Mouse (Mus musculus): ENCODE results near the gene Hist1h2bg. TPM values are rescaled to one million over a fixed set of nuclear protein-coding genes. Genes with fewer than 3 reads are reported as not detected.

Gene Hist1h2bg
- polyA plus RNA-seq, 1 experiment from 2014 or later = 0.79 TPM

DNA sequence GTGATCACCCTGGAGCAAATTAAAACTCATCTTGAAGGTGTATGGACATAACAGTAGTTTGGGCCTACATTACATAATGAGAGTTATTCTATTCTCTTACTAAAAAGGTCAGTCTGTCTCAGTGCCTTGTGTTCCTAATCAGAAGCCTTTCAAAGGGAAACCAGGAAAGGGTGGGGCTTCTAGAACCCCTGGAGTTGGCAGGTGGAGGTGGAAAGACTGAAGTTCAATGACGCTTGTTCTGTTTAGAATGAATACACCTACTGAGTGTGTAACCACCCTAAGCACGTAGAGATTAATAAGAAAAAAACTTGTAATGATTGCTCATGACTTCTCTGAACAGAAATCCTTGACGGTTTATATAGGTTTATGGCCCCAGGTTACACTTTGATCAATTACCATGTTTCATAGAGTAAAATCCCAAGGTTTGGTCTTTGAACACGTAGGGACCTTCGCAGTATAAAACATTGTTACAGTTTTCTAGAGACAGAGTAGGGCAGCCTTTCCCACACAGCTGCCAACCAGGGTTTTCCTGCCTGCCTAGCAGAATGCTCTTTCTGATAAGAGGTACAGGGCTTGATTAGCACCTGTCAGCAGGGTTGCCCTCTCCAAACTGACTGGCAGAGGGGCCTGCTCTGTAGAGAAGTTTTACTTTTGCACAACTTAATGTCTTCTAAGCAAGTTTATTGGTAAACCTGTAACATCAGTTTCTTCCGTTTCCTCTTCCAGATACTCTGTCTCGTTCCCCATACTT is 24.6 kb downstream of the Hist1h2bg start:
- Histone ChIP-seq H3K4me3 (ENCODE audit: low read length) (no peak overlapping the region), H3K27ac (ENCODE audit: low read depth, low read length) (no peak overlapping the region), H3K4me2 (ENCODE audit: low read length) (no peak overlapping the region), H3K36me3 (ENCODE audit: control insufficient read depth, insufficient read depth, low read length) (no peaks in the 10 kb centered on the region), H3K4me1 (ENCODE audit: control insufficient read depth, insufficient read depth, low read depth, low read length) (no peaks in the 10 kb centered on the region), H3K9me3 (ENCODE audit: control insufficient read depth, low read length) (no peaks in the 10 kb centered on the region), H3K27me3 (replicated peaks; ENCODE audit: control insufficient read depth, insufficient read depth, low read length) (no peaks in the 10 kb centered on the region), H3K9ac (ENCODE audit: low read depth, low read length) (no peak overlapping the region)
- no peak for ATAC-seq
- 81% methylated on average over 7 of the region's 7 CpGs for WGBS

DNA sequence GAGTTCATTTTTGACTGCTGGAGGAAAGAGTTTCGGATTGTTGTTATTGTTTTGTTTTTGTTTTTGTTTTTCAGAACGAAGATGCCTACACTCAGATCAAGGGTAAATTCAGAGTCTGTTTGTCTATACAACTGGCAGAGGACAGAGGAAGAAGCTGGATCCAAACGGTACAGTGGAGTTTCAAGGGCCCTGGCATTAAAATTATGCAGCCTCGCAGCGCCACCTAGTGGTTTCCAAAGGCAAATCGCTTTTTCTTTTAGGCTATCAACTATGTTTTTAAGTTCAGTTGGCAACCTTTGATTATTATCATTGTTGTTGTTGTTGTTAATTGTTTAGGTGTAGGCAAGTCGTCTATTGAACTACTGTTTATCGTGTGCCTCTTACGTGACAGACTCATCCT is 26.8 kb downstream of the Hist1h2bg start:
- Histone ChIP-seq H3K36me3 (ENCODE audit: control insufficient read depth, insufficient read depth, low read length) (no peaks in the 10 kb centered on the region), H3K27ac (ENCODE audit: low read depth, low read length) (no peak overlapping the region), H3K4me3 (ENCODE audit: low read length) (no peak overlapping the region), H3K9ac (ENCODE audit: low read depth, low read length) (no peak overlapping the region), H3K4me2 (ENCODE audit: low read length) (no peak overlapping the region), H3K9me3 (ENCODE audit: control insufficient read depth, low read length) (no peaks in the 10 kb centered on the region), H3K27me3 (replicated peaks; ENCODE audit: control insufficient read depth, insufficient read depth, low read length) (no peaks in the 10 kb centered on the region), H3K4me1 (ENCODE audit: control insufficient read depth, insufficient read depth, low read depth, low read length) (no peaks in the 10 kb centered on the region)
- no peak for ATAC-seq
- 9% methylated on average over 9 of the region's 9 CpGs for WGBS

DNA sequence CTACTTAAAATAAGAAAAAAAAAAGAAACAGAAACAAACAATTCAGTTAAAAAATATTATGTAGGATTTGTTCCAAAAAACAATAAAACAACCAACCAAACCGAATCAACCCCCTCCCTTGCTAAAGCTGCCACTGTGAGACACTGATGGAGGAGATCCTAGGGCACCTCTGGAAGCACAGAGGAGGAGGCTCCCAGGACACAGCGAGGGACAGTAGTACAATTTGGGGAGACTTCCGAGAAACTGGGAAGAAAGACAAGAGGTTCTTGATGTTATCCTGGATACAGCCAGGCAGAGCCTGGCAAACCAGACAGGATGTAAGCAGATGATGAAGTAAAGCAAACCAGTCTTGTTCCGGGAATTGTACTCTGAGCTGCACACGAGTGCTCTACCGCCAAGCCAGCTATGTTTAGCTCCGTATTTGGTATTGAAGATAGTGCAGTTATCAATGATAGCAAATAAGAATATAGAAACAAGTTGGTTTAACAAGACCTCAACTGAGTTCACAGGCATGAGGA is 32.0 kb downstream of the Hist1h2bg start:
- Histone ChIP-seq H3K9ac (ENCODE audit: low read depth, low read length) (no peak overlapping the region), H3K4me2 (ENCODE audit: low read length) (no peak overlapping the region), H3K36me3 (ENCODE audit: control insufficient read depth, insufficient read depth, low read length) (no peaks in the 10 kb centered on the region), H3K4me1 (ENCODE audit: control insufficient read depth, insufficient read depth, low read depth, low read length) (no peaks in the 10 kb centered on the region), H3K4me3 (ENCODE audit: low read length) (no peak overlapping the region), H3K27ac (ENCODE audit: low read depth, low read length) (no peak overlapping the region), H3K9me3 (ENCODE audit: control insufficient read depth, low read length) (no peaks in the 10 kb centered on the region), H3K27me3 (replicated peaks; ENCODE audit: control insufficient read depth, insufficient read depth, low read length) (no peaks in the 10 kb centered on the region)
- WGBS = 84% methylated on average over 7 of the region's 7 CpGs
- no peak for ATAC-seq

DNA sequence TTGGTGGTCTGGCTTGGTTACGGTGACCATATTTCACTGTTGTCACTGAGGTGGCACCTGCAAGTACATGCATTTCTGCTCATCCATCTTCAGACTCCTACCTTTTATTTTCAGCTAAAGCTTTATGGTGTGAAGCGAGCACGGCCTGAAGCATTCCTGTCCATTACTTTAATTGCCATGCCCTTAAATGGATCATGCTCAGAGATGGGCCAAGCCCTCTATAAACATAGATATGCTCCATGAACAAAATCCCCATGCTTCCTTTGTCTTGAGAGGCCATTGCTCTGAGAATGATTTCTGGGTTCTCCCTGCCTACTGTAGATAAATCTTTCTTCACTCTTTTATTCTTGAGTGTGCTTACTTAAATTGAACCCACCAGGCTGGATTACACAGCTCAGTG is 33.3 kb downstream of the Hist1h2bg start:
- Histone ChIP-seq H3K27ac (ENCODE audit: low read depth, low read length) (no peak overlapping the region), H3K9me3 (ENCODE audit: control insufficient read depth, low read length) (no peaks in the 10 kb centered on the region), H3K4me3 (ENCODE audit: low read length) (no peak overlapping the region), H3K9ac (ENCODE audit: low read depth, low read length) (no peak overlapping the region), H3K27me3 (replicated peaks; ENCODE audit: control insufficient read depth, insufficient read depth, low read length) (no peaks in the 10 kb centered on the region), H3K36me3 (ENCODE audit: control insufficient read depth, insufficient read depth, low read length) (no peaks in the 10 kb centered on the region), H3K4me2 (ENCODE audit: low read length) (no peak overlapping the region), H3K4me1 (ENCODE audit: control insufficient read depth, insufficient read depth, low read depth, low read length) (no peaks in the 10 kb centered on the region)
- WGBS = 92% methylated on average over 3 of the region's 3 CpGs
- no peak for ATAC-seq

DNA sequence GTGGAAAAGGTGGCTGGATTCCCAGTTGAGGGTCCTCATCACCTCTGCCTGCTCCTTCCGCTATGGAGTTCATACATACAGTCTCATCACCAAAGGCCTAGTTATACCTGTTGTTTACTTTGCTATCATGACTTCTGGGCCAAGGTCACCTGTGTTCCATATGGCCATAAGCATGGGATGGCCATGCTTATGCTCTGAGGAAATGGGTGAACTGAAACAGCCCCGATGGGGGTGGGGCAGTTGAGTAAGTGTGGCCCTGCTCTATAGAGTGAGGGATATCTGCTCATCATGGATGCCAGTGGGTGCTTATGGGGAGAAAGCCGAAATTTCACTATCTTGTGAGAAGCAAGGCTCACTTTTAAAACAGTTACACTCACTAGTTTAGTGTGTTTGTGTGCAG is 33.9 kb downstream of the Hist1h2bg start:
- no peak overlapping the region for H3K4me2 ChIP-seq (ENCODE audit: low read length)
- ATAC-seq = no peak
- 97% methylated on average over 3 of the region's 3 CpGs for WGBS

DNA sequence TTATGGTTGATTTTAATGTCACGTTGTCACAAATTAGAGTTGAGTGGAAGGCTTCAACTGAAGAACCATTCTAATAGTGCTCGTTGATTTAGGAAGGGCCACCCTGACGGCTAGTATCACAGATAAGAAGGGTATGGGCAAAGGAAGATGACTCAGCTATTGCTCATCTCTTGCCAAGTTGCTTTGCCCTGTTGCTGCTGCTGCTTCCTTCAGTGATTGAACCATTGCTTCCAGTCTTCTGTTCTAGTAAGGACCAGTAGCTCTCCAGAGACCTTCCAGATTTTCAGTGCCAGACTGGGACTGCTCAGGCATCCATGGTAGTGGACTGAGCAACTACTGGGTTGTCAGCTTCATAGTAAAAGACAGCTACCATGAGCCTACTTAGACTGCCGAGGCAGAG is 38.0 kb downstream of the Hist1h2bg start:
- no peaks in the 10 kb centered on the region for H3K27me3 ChIP-seq (replicated peaks; ENCODE audit: control insufficient read depth, insufficient read depth, low read length)
- no peak for ATAC-seq
- no peaks in the 10 kb centered on the region for H3K9me3 ChIP-seq (ENCODE audit: control insufficient read depth, low read length)
- no peaks in the 10 kb centered on the region for H3K36me3 ChIP-seq (ENCODE audit: control insufficient read depth, insufficient read depth, low read length)
- no peak overlapping the region for H3K4me2 ChIP-seq (ENCODE audit: low read length)
- no peak overlapping the region for H3K27ac ChIP-seq (ENCODE audit: low read depth, low read length)
- H3K9ac ChIP-seq (ENCODE audit: low read depth, low read length) = no peak overlapping the region
- no peak overlapping the region for H3K4me3 ChIP-seq (ENCODE audit: low read length)
- H3K4me1 ChIP-seq (ENCODE audit: control insufficient read depth, insufficient read depth, low read depth, low read length) = no peaks in the 10 kb centered on the region
- WGBS = 93% methylated on average over 4 of the region's 4 CpGs

More for the DNA sequence above, 33.9 kb downstream of the Hist1h2bg start:
- Histone ChIP-seq H3K4me1 (ENCODE audit: control insufficient read depth, insufficient read depth, low read depth, low read length) (no peaks in the 10 kb centered on the region), H3K27ac (ENCODE audit: low read depth, low read length) (no peak overlapping the region), H3K9me3 (ENCODE audit: control insufficient read depth, low read length) (no peaks in the 10 kb centered on the region), H3K4me3 (ENCODE audit: low read length) (no peak overlapping the region), H3K9ac (ENCODE audit: low read depth, low read length) (no peak overlapping the region), H3K27me3 (replicated peaks; ENCODE audit: control insufficient read depth, insufficient read depth, low read length) (no peaks in the 10 kb centered on the region), H3K36me3 (ENCODE audit: control insufficient read depth, insufficient read depth, low read length) (no peaks in the 10 kb centered on the region)

DNA sequence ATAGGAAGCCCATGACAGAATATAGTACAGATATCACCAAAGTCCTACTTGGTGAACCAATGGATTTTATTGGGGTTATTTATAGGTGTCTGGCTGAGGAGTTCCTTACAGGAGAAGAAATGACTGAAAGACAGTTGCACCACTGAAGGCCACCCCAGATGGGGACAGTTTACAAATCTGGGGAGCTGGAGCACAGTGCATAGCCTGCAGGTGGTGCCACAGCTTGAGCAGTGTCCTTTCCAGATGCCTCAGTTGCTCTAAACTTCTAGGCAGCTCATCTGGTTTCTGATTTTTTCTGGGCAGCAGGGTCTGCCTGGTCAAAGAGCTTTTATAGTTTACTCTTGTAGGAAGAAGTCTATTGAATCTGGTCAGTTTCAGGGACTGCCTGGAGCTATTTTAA is 38.6 kb downstream of the Hist1h2bg start:
- Histone ChIP-seq H3K27me3 (replicated peaks; ENCODE audit: control insufficient read depth, insufficient read depth, low read length) (no peaks in the 10 kb centered on the region), H3K4me1 (ENCODE audit: control insufficient read depth, insufficient read depth, low read depth, low read length) (no peaks in the 10 kb centered on the region), H3K27ac (ENCODE audit: low read depth, low read length) (no peak overlapping the region), H3K4me3 (ENCODE audit: low read length) (no peak overlapping the region), H3K36me3 (ENCODE audit: control insufficient read depth, insufficient read depth, low read length) (no peaks in the 10 kb centered on the region), H3K9me3 (ENCODE audit: control insufficient read depth, low read length) (no peaks in the 10 kb centered on the region), H3K9ac (ENCODE audit: low read depth, low read length) (no peak overlapping the region), H3K4me2 (ENCODE audit: low read length) (no peak overlapping the region)
- no peak for ATAC-seq

DNA sequence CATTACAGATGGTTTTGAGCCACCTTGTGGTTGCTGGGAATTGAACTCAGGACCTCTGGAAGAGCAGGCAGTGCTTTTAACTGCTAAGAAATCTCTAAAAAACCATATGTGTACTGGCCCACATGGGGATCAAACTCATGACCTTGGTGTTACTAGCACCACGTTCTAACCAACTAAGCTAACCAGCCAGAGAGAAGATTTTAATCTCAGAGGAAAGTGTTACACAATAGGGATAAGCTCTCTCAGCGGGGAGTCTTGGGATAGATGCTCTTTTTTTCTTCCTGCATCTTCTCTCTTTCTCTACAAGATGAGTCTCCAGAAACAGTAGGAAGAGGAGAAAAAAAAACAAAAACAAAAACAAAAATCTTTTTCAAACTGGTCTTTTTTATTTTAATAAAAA is 39.2 kb downstream of the Hist1h2bg start:
- Histone ChIP-seq H3K9ac (ENCODE audit: low read depth, low read length) (no peak overlapping the region), H3K27ac (ENCODE audit: low read depth, low read length) (no peak overlapping the region), H3K9me3 (ENCODE audit: control insufficient read depth, low read length) (no peaks in the 10 kb centered on the region), H3K4me1 (ENCODE audit: control insufficient read depth, insufficient read depth, low read depth, low read length) (no peaks in the 10 kb centered on the region), H3K4me2 (ENCODE audit: low read length) (no peak overlapping the region), H3K4me3 (ENCODE audit: low read length) (no peak overlapping the region), H3K36me3 (ENCODE audit: control insufficient read depth, insufficient read depth, low read length) (no peaks in the 10 kb centered on the region), H3K27me3 (replicated peaks; ENCODE audit: control insufficient read depth, insufficient read depth, low read length) (no peaks in the 10 kb centered on the region)
- ATAC-seq = no peak
- WGBS = 73% methylated on average over 2 of the region's 2 CpGs

DNA sequence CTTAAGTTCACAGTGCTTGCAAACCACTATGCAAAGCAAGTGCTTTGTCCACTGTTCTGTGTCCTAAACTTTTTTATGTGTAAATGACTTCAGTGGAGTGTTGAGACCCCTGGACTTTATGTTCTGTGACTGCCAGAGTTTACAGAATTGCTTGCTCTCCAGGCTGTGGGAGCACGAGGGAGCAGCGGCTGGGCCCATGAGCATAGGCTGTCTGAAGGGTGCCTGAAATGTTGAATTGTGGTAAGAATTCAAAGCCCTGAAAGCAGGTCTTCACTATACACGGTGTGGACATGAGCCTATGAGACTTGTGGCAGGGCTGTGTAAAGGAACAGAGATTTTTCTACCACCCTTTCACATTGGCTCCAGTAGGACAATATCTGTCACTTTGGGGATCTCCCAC is 40.4 kb downstream of the Hist1h2bg start:
- no peaks in the 10 kb centered on the region for H3K4me1 ChIP-seq (ENCODE audit: control insufficient read depth, insufficient read depth, low read depth, low read length)
- ATAC-seq = no peak
- no peak overlapping the region for H3K4me2 ChIP-seq (ENCODE audit: low read length)
- no peak overlapping the region for H3K4me3 ChIP-seq (ENCODE audit: low read length)
- no peaks in the 10 kb centered on the region for H3K36me3 ChIP-seq (ENCODE audit: control insufficient read depth, insufficient read depth, low read length)
- no peak overlapping the region for H3K9ac ChIP-seq (ENCODE audit: low read depth, low read length)
- H3K27me3 ChIP-seq (replicated peaks; ENCODE audit: control insufficient read depth, insufficient read depth, low read length) = no peaks in the 10 kb centered on the region
- H3K27ac ChIP-seq (ENCODE audit: low read depth, low read length) = no peak overlapping the region
- no peaks in the 10 kb centered on the region for H3K9me3 ChIP-seq (ENCODE audit: control insufficient read depth, low read length)
- 90% methylated on average over 3 of the region's 3 CpGs for WGBS

All from hindbrain, embryonic 16.5 days (tissue).